In the genomic region with DNA sequence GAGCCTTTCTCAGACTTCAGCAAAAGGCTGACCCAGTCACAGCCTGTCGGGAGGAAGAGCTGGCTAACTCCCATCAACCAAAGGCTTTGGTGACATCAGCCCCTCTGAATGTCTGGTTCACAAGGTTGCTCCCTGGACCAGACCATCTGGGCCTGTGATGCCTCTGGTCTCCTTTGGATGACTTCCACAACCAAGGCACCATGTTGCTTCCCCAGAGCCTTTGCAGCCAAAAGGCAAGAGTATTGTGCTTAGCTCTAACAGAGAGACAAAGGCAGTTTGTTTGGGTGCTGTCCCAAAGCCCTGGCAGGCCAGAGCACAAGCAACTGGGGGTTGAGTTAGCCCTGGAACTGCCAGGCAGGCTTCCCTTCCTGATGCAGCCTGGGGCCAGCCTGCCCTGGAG, we compare ENCODE assay signal across 9 mouse cellular contexts. TPM values are rescaled to one million over a fixed set of nuclear protein-coding genes. Genes with fewer than 3 reads are reported as not detected.
A peak's percentile ranks its signal among the peaks of the same experiment; 100 is the strongest.
DNase-seq lines count a peak whose midpoint lies in the region; TF ChIP-seq lines count a peak whose summit lies in the region.
"Had no signal": no experiment of that assay in that cellular context is flagged by ENCODE, and none has a peak within 500 bp of the region (broad histone marks: within the 10 kb centered on the region; RNA-seq: fewer than 3 reads in every experiment).

No protein-coding gene starts in this region.

- H3K4me1 ChIP-seq in cerebellum, adult 2 months (ENCODE audit: control insufficient read depth, insufficient read depth, low read length) = peaks cover 54% of the 10 kb centered on the region

- H3K27ac ChIP-seq in cerebellum, adult 2 months (ENCODE audit: insufficient read depth, low read length) = peak overlapping the region; percentile 18
- H3K27ac ChIP-seq: kidney, postnatal 0 days; midbrain, embryonic 10.5 days had no signal

- TF ChIP-seq POLR2A in cerebellum, adult 2 months (IDR thresholded peaks at IDR 0.05; ENCODE audit: borderline replicate concordance, insufficient read depth, low read length) = no peak

- H3K27me3 ChIP-seq in cerebellum, adult 2 months (ENCODE audit: control insufficient read depth, insufficient read depth, low read length) = no peaks in the 10 kb centered on the region

- DNase-seq in layer of hippocampus, adult 11-12 months (ENCODE audit: low spot score) = peak; percentile 59
- no peak for DNase-seq in layer of hippocampus, adult 9-10 months (ENCODE audit: low spot score)
- DNase-seq in brain, adult 2 months (ENCODE audit: low read depth, low spot score) = peak; percentile 98
- peak; percentile 80 to 93 for DNase-seq in cerebellum, adult 2 months
- DNase-seq in heart, postnatal 4 days = peak; percentile 29
- DNase-seq in kidney, postnatal 10 days = no peak
- DNase-seq in retina, embryonic 14.5 days (ENCODE audit: low spot score) = no peak

- no peak overlapping the region for H3K4me3 ChIP-seq in cerebellum, adult 2 months (replicated peaks; ENCODE audit: insufficient read depth, low read depth, low read length)
- H3K4me3 ChIP-seq: midbrain, embryonic 10.5 days had no signal

- 0% methylated on average over 1 of the region's 1 CpGs for WGBS in cerebellum, adult 2 months

- TF ChIP-seq CTCF in cerebellum, adult 2 months (IDR thresholded peaks at IDR 0.05; ENCODE audit: borderline replicate concordance, insufficient read depth, low read depth, low read length) = no peak

RNA-seq across cellular contexts. Expression of gene Iffo2, which starts 40.4 kb away (rescaled TPM):
- polyA plus RNA-seq in cerebellum, adult 2 months (2012; rRNA removed) = 19.1 and 20.3 TPM in 2 replicates
- total RNA-seq in heart, postnatal 4 days (2021) = 10 to 100 TPM; 14.2 to 14.6 TPM

Comparison
In these comparisons a context has a peak if more than half of its experiments do, and no peak if none do; other contexts are left out.
1. DNase-seq: peak in layer of hippocampus, adult 11-12 months (single experiment), brain, adult 2 months (single experiment), cerebellum, adult 2 months (2 of 2) and heart, postnatal 4 days (single experiment); none in layer of hippocampus, adult 9-10 months (single experiment), kidney, postnatal 10 days (single experiment) and retina, embryonic 14.5 days (single experiment).